Mouse (Mus musculus) limb, embryonic 15.5 days (tissue): ENCODE measurements at regions not wholly inside any gene's neighbourhood (a gene's known extent, or its start where the extent isn't known, plus 50 kb on each side); places are given as distances from the start of the nearest gene placed in this dataset.

Experiments
- ATAC-seq: fragments of 200-750 bp; cut with Nextera tagmentation; 2 replicates; pipeline ENCODE4 v1.8.0; 2017; ENCODE audit warnings: low read depth, moderate TSS enrichment; ENCODE audit not compliant: insufficient number of reproducible peaks, low FRiP score, low TSS enrichment
- H3K27ac ChIP-seq: fragments of 300-500 bp; sonication (generic); 2 replicates; pipeline ENCODE4 v1.5.1; 2015; ENCODE audit warnings: moderate library complexity, mild to moderate bottlenecking, inconsistent platforms
- H3K27me3 ChIP-seq: fragments of 300-500 bp; sonication (generic); 2 replicates; pipeline ENCODE4 v1.6.1; 2015; ENCODE audit warnings: inconsistent platforms
- H3K36me3 ChIP-seq: fragments of 300-500 bp; sonication (generic); 2 replicates; pipeline ENCODE4 v1.6.1; 2015; ENCODE audit warnings: inconsistent platforms
- H3K4me1 ChIP-seq: fragments of 300-500 bp; sonication (generic); 2 replicates; pipeline ENCODE4 v1.6.1; 2015; ENCODE audit warnings: inconsistent platforms
- H3K4me2 ChIP-seq: fragments of 300-500 bp; sonication (generic); 2 replicates; pipeline ENCODE4 v1.6.1; 2015; ENCODE audit warnings: mild to moderate bottlenecking, inconsistent platforms
- H3K4me3 ChIP-seq: fragments of 300-500 bp; sonication (generic); 2 replicates; pipeline ENCODE4 v1.5.1; 2015; ENCODE audit warnings: mild to moderate bottlenecking, inconsistent platforms
- H3K9ac ChIP-seq: fragments of 300-500 bp; sonication (generic); 2 replicates; pipeline ENCODE4 v1.6.1; 2015; ENCODE audit warnings: inconsistent platforms
- H3K9me3 ChIP-seq: fragments of 300-500 bp; sonication (generic); 2 replicates; pipeline ENCODE4 v1.6.1; 2016; ENCODE audit warnings: inconsistent platforms
- WGBS: fragments of 180-500 bp; shearing (Covaris S2); methylation state at CpG from one replicate; pipeline ENCODE4 v1.1.7; 2015; 5-methylcytosine and 5-hydroxymethylcytosine counted together

GRCm38 (mm10) chr6:147726987-147727386 is 251.4 kb downstream of the Ccdc91 start:
- no peak overlapping the region for H3K4me3 ChIP-seq
- H3K27ac ChIP-seq: no peak overlapping the region
- 87% methylated on average over 4 of the region's 4 CpGs for WGBS
- no peaks in the 10 kb centered on the region for H3K9me3 ChIP-seq
- H3K9ac ChIP-seq: no peak overlapping the region
- no peaks in the 10 kb centered on the region for H3K36me3 ChIP-seq
- no peak overlapping the region for H3K4me2 ChIP-seq
- ATAC-seq: no peak
- no peaks in the 10 kb centered on the region; the same call in 1 of the 2 replicates for H3K4me1 ChIP-seq
- H3K27me3 ChIP-seq: no peaks in the 10 kb centered on the region

DNA sequence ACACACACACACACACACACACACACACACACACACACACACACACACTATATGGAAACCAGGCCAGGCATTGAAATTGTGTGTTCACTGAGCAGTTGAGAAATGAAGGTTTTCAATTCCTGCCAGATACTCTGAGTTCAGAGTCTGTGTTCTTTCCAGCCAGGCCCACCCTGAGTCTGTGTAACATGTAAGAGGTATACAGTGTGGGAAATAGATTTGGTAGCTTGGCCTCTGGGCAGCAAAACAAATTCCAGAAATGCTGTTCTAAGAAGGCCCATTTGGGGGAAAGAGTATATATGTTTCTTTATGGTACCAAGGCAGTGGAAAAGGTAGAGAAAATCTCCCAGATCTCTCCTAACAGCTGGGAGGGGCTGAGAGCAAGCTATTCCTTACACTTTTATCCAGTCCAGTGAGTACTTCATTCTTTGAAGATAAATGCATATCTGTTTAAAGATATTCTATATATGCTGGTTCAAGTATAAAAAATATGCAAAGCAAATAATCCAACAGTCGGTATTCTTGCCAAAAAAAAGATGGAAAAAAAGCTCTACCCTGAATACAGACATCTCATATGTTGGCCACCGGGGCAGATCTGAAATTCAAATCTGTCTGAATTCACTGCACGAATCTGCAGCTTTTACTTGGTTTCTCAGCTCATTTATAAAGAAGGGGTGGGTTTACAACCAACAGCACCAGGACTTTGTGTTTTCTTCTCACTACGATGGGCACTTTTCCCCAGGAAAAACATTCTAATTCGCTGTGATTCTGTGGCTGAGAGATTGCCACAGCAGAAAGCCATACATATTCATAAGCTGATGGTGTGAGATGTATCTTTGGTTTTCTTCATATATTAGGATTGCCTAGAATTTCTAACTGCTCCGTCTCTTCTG is 252.3 kb downstream of the Ccdc91 start:
- Histone ChIP-seq H3K27me3 (no peaks in the 10 kb centered on the region), H3K9ac (no peak overlapping the region), H3K4me3 (no peak overlapping the region), H3K9me3 (no peaks in the 10 kb centered on the region), H3K36me3 (no peaks in the 10 kb centered on the region), H3K4me2 (no peak overlapping the region), H3K27ac (peak overlapping the region; percentile 59), H3K4me1 (no peaks in the 10 kb centered on the region; the same call in 1 of the 2 replicates)
- no peak for ATAC-seq
- 55% methylated on average over 6 of the region's 6 CpGs for WGBS

DNA sequence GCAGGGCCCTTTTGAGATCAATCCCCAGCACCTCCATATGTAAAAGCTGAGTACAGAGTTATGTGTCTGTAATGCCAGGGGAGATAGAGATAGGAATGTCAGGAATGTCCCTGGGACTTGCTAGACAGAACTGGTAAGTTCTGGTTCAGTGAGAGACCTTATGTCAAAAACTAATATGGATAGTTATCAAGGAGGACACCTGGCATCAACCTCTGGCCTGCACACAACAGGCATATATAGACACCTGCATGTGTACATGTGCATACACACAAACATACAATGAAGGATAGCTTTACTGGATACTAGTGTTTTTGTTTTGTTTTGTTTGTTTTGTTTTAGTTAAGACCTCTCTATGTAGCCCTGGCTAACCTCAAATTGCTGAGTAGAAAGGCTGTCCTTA is 254.1 kb downstream of the Ccdc91 start:
- no peak overlapping the region for H3K4me3 ChIP-seq
- H3K27ac ChIP-seq: no peak overlapping the region
- no peak for ATAC-seq
- no peak overlapping the region for H3K9ac ChIP-seq
- no peak overlapping the region for H3K4me2 ChIP-seq
- H3K27me3 ChIP-seq: no peaks in the 10 kb centered on the region
- no peaks in the 10 kb centered on the region for H3K36me3 ChIP-seq
- H3K9me3 ChIP-seq: no peaks in the 10 kb centered on the region
- H3K4me1 ChIP-seq: no peaks in the 10 kb centered on the region; the same call in 1 of the 2 replicates

DNA sequence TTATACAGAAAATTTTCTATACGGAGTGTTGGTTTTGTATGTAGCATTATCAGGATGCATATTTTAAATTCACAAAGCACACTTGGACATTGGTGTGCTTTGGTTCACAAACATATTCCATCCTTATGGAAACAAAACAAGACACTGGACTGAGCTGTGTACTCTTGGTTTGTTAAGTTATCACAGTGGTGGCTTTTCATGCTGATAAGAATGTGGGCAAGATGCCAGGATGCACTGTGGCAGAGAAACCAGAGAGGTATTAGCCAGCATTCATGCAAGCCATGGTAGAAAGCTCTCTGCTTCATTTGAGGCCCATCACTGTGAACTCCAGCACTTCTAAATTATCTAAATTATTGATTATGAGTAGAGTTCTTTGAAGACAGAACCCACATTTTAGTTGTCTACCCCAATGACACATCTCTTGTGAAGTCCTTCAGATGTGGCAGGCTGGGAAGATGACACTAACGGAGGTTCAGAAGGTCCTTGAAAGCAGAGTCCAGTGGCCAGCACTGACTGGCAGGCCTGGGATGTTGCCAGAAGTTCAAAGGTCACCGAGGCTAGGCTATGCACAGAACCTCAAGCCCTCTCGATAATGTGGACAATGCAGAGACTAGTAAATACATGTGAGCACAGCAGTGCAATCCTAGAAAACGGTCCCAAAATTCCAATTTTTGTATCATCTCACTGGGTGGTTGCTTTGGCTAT is 263.1 kb downstream of the Ccdc91 start:
- Histone ChIP-seq H3K27me3 (no peaks in the 10 kb centered on the region), H3K36me3 (no peaks in the 10 kb centered on the region), H3K27ac (no peak overlapping the region), H3K4me3 (no peak overlapping the region), H3K4me2 (no peak overlapping the region), H3K9ac (no peak overlapping the region), H3K4me1 (no peaks in the 10 kb centered on the region), H3K9me3 (no peaks in the 10 kb centered on the region)
- no peak for ATAC-seq
- 92% methylated on average over 5 of the region's 5 CpGs for WGBS

DNA sequence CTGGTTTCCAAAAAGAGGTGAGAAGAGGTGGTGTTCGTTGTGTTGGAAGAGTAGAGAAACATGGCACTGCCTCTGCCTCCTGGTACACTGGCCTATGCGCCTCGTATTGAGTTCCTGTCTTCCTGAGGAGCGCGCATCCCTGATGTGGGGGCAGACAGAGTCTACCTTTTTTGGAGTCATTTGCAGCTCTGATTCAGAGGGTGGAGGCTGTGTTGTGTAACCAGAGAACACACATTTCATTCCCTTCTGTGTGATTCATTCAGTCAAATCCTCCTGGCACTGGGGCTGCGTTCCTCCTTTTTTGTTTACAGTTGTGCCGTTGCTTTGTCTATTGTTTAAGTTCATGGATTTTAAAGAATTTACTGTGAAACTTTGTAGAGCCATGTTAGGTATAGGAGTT is 265.8 kb downstream of the Ccdc91 start:
- Histone ChIP-seq H3K36me3 (no peaks in the 10 kb centered on the region), H3K27ac (no peak overlapping the region), H3K27me3 (no peaks in the 10 kb centered on the region), H3K9me3 (no peaks in the 10 kb centered on the region), H3K9ac (no peak overlapping the region), H3K4me2 (no peak overlapping the region), H3K4me1 (peaks cover 8% of the 10 kb centered on the region; the same call in 1 of the 2 replicates), H3K4me3 (no peak overlapping the region)
- 86% methylated on average over 7 of the region's 7 CpGs for WGBS
- no peak for ATAC-seq

GRCm38 (mm10) chr6:147744081-147744480 is 268.5 kb downstream of the Ccdc91 start:
- no peaks in the 10 kb centered on the region for H3K9me3 ChIP-seq
- no peaks in the 10 kb centered on the region for H3K36me3 ChIP-seq
- no peak for ATAC-seq
- H3K9ac ChIP-seq: no peak overlapping the region
- no peaks in the 10 kb centered on the region for H3K27me3 ChIP-seq
- peaks cover 8% of the 10 kb centered on the region; the same call in 1 of the 2 replicates for H3K4me1 ChIP-seq
- H3K27ac ChIP-seq: no peak overlapping the region
- H3K4me3 ChIP-seq: no peak overlapping the region
- 72% methylated on average over 3 of the region's 3 CpGs for WGBS
- H3K4me2 ChIP-seq: no peak overlapping the region

GRCm38 (mm10) chr6:147745690-147746089 is 270.1 kb downstream of the Ccdc91 start:
- 30% methylated on average over 2 of the region's 2 CpGs for WGBS
- ATAC-seq: no peak
- Histone ChIP-seq H3K9ac (no peak overlapping the region), H3K27ac (no peak overlapping the region), H3K36me3 (no peaks in the 10 kb centered on the region), H3K4me1 (peaks cover 8% of the 10 kb centered on the region; the same call in 1 of the 2 replicates), H3K27me3 (no peaks in the 10 kb centered on the region), H3K9me3 (no peaks in the 10 kb centered on the region), H3K4me2 (no peak overlapping the region), H3K4me3 (no peak overlapping the region)

GRCm38 (mm10) chr6:147747945-147748344 is 272.3 kb downstream of the Ccdc91 start:
- Histone ChIP-seq H3K9ac (no peak overlapping the region), H3K4me1 (peaks cover 8% of the 10 kb centered on the region; the same call in 1 of the 2 replicates), H3K4me2 (no peak overlapping the region), H3K9me3 (no peaks in the 10 kb centered on the region), H3K36me3 (no peaks in the 10 kb centered on the region), H3K27ac (no peak overlapping the region), H3K4me3 (no peak overlapping the region), H3K27me3 (no peaks in the 10 kb centered on the region)
- ATAC-seq: no peak

DNA sequence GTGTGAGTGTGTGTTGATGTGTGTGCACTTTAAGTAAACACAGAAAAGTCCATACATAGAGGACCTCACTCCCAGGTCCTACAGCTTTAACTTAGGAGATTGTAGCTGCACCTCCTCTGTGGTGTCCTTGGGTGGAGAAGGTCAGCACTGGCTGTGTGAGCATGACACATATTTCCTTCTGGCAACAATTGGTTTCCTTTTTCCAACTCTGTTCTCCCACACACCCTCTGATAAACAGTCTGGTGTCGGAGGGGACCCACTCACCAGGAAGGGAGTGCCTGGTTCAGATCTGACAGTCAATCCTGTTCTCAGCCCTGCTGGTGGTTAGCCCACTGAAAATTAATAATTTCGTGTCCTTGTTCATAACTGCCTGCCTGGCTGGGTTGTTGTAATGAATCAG is 276.7 kb downstream of the Ccdc91 start:
- ATAC-seq: no peak
- 0 out of 2 replicates have a peak, but pooled peaks cover 3% of the 10 kb centered on the region for H3K27me3 ChIP-seq
- no peak overlapping the region for H3K4me2 ChIP-seq
- peaks cover 6% of the 10 kb centered on the region; the same call in 1 of the 2 replicates for H3K4me1 ChIP-seq
- no peak overlapping the region for H3K27ac ChIP-seq
- 75% methylated on average over 2 of the region's 2 CpGs for WGBS
- H3K9ac ChIP-seq: no peak overlapping the region
- no peaks in the 10 kb centered on the region for H3K36me3 ChIP-seq
- no peaks in the 10 kb centered on the region for H3K9me3 ChIP-seq
- no peak overlapping the region for H3K4me3 ChIP-seq

- Histone ChIP-seq H3K4me1 (peaks cover 6% of the 10 kb centered on the region; the same call in 1 of the 2 replicates), H3K27ac (no peak overlapping the region), H3K4me2 (no peak overlapping the region), H3K36me3 (no peaks in the 10 kb centered on the region), H3K4me3 (no peak overlapping the region), H3K9ac (no peak overlapping the region), H3K9me3 (no peaks in the 10 kb centered on the region), H3K27me3 (0 out of 2 replicates have a peak, but pooled peaks cover 3% of the 10 kb centered on the region)
- ATAC-seq: no peak
- WGBS: 50% methylated on average over 2 of the region's 2 CpGs
These were observed 278.2 kb downstream of the Ccdc91 start for GRCm38 (mm10) chr6:147753828-147754227.

DNA sequence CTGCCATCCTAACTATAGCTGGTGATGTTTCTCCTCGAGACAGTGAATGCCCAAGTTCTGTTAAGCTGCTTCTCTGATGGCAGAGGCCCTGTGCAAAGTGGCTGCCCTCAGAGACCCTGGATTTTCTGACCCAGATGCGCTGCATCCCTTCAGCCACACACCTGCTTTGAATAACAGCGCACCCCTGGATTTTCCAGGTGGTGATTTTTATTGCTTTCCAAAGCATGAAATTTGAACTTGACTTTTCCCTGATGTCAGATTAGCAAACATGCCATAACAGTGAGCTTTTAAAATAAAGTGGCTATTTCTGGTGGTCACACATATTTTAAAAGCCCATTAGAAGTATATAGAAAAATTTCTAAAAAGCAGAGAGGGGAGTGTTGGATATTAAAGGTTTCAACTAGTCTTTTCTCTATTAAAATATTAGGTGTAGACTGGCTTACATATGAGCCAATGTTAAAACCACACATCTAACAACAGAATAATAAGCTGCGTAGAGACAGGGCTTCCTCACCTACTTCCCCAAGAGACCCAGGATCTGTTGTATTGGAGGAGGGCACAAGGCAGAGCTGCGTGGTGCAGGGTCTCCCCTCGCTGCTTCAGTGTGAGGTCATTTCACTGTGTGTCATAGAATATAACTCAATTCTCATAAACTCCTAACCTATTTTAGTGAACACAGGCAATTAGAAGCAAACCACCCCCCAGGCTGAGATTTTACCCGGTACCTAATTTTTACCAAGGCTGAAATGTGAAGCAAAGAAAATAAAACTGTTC is 280.3 kb downstream of the Ccdc91 start:
- Histone ChIP-seq H3K4me3 (no peak overlapping the region), H3K4me2 (no peak overlapping the region), H3K27ac (no peak overlapping the region), H3K9ac (no peak overlapping the region), H3K9me3 (no peaks in the 10 kb centered on the region), H3K36me3 (no peaks in the 10 kb centered on the region), H3K27me3 (0 out of 2 replicates have a peak, but pooled peaks cover 3% of the 10 kb centered on the region), H3K4me1 (peaks cover 6% of the 10 kb centered on the region; the same call in 1 of the 2 replicates)
- no peak for ATAC-seq
- WGBS: 18% methylated on average over 7 of the region's 7 CpGs
